Mouse (Mus musculus) limb, embryonic 13.5 days (tissue): ENCODE measurements around the gene Acad12. TPM values are rescaled to one million over a fixed set of nuclear protein-coding genes. Genes with fewer than 3 reads are reported as not detected.
"Not testable (repeated sequence)": the region's sequence is repeated elsewhere in the genome, so short reads cannot be mapped to it uniquely, and the experiment has no call there.

Experiments
- ATAC-seq: fragments of 200-750 bp; cut with Nextera tagmentation; 2 replicates; pipeline ENCODE4 v1.8.0; 2017; ENCODE audit warnings: low read depth, moderate number of reproducible peaks, moderate TSS enrichment; ENCODE audit not compliant: low FRiP score
- H3K27ac ChIP-seq: fragments of 300-500 bp; sonication (generic); 2 replicates; pipeline ENCODE4 v1.5.1; 2015; ENCODE audit warnings: inconsistent platforms, mild to moderate bottlenecking, moderate library complexity
- H3K27me3 ChIP-seq: fragments of 300-500 bp; sonication (generic); 2 replicates; pipeline ENCODE4 v1.6.1; 2015; ENCODE audit warnings: mild to moderate bottlenecking, inconsistent platforms
- H3K36me3 ChIP-seq: fragments of 300-500 bp; sonication (generic); 2 replicates; pipeline ENCODE4 v1.6.1; 2015; ENCODE audit warnings: inconsistent platforms, mild to moderate bottlenecking, moderate library complexity
- H3K4me1 ChIP-seq: fragments of 300-500 bp; sonication (generic); 2 replicates; pipeline ENCODE4 v1.6.1; 2015; ENCODE audit warnings: inconsistent platforms
- H3K4me2 ChIP-seq: fragments of 300-500 bp; sonication (generic); replicated peaks from 2 replicates; pipeline ENCODE4 v1.6.1; 2015; ENCODE audit warnings: inconsistent platforms, mild to moderate bottlenecking, moderate library complexity
- H3K4me3 ChIP-seq: fragments of 300-500 bp; sonication (generic); 2 replicates; pipeline ENCODE4 v1.5.1; 2015; ENCODE audit warnings: moderate library complexity, mild to moderate bottlenecking, inconsistent platforms
- H3K9ac ChIP-seq: fragments of 300-500 bp; sonication (generic); 2 replicates; pipeline ENCODE4 v1.6.1; 2015; ENCODE audit warnings: mild to moderate bottlenecking, inconsistent platforms
- H3K9me3 ChIP-seq: fragments of 300-500 bp; sonication (generic); 2 replicates; pipeline ENCODE4 v1.6.1; 2016; ENCODE audit warnings: inconsistent platforms
- WGBS: fragments of 180-500 bp; shearing (Covaris S2); methylation state at CpG from one replicate; pipeline ENCODE4 v1.1.7; 2015; 5-methylcytosine and 5-hydroxymethylcytosine counted together
- polyA plus RNA-seq: library from polyadenylated mRNA; unstranded; fragments of >200 nt; fragmentation: Nextera tagmentation; extraction: Ambion mirVana; gene quantifications from 2 replicates; pipeline ENCODE4 v1.2.1, GENCODE M21; 2015

Gene Acad12
- polyA plus RNA-seq, 1 experiment from 2014 or later: 3.2 TPM

- Histone ChIP-seq H3K36me3 (no peaks in the 10 kb centered on the region), H3K4me3 (no peak overlapping the region), H3K4me2 (no peak overlapping the region), H3K27me3 (no peaks in the 10 kb centered on the region), H3K9ac (no peak overlapping the region), H3K4me1 (peaks cover 19% of the 10 kb centered on the region; the same call in 1 of the 2 replicates), H3K9me3 (no peaks in the 10 kb centered on the region), H3K27ac (no peak overlapping the region)
- 36% methylated on average over 7 of the region's 7 CpGs for WGBS
- no peak for ATAC-seq
Measured at GRCm38 (mm10) chr5:121649134-121649533, 30.4 kb upstream of the Acad12 start.

- no peak overlapping the region for H3K27ac ChIP-seq
- H3K4me1 ChIP-seq: no peaks in the 10 kb centered on the region
- no peak for ATAC-seq
- H3K9me3 ChIP-seq: no peaks in the 10 kb centered on the region
- WGBS: 87% methylated on average over 9 of the region's 9 CpGs
- H3K4me2 ChIP-seq: no peak overlapping the region
- H3K27me3 ChIP-seq: no peaks in the 10 kb centered on the region
- no peaks in the 10 kb centered on the region for H3K36me3 ChIP-seq
- no peak overlapping the region for H3K4me3 ChIP-seq
- H3K9ac ChIP-seq: no peak overlapping the region
Measured at GRCm38 (mm10) chr5:121639601-121640000, 20.9 kb upstream of the Acad12 start.

- H3K9me3 ChIP-seq: no peaks in the 10 kb centered on the region
- no peaks in the 10 kb centered on the region for H3K36me3 ChIP-seq
- 83% methylated on average over 6 of the region's 6 CpGs for WGBS
- no peak overlapping the region for H3K9ac ChIP-seq
- H3K27ac ChIP-seq: no peak overlapping the region
- ATAC-seq: no peak
- no peak overlapping the region for H3K4me2 ChIP-seq
- H3K4me3 ChIP-seq: no peak overlapping the region
- H3K4me1 ChIP-seq: no peaks in the 10 kb centered on the region
- H3K27me3 ChIP-seq: no peaks in the 10 kb centered on the region
Measured at GRCm38 (mm10) chr5:121637296-121637695, 18.6 kb upstream of the Acad12 start.

GRCm38 (mm10) chr5:121634668-121635067 is 15.9 kb upstream of the Acad12 start:
- Histone ChIP-seq H3K27me3 (no peaks in the 10 kb centered on the region), H3K4me2 (no peak overlapping the region), H3K9ac (no peak overlapping the region), H3K4me1 (no peaks in the 10 kb centered on the region), H3K36me3 (no peaks in the 10 kb centered on the region), H3K27ac (no peak overlapping the region), H3K4me3 (no peak overlapping the region), H3K9me3 (no peaks in the 10 kb centered on the region)
- ATAC-seq: no peak
- whole genome bisulfite sequencing: 89% methylated on average over 5 of the region's 5 CpGs

GRCm38 (mm10) chr5:121632804-121633203 is 14.1 kb upstream of the Acad12 start:
- WGBS: 45% methylated on average over 3 of the region's 3 CpGs
- Histone ChIP-seq H3K9me3 (no peaks in the 10 kb centered on the region), H3K4me3 (no peak overlapping the region), H3K4me2 (no peak overlapping the region), H3K9ac (no peak overlapping the region), H3K27me3 (no peaks in the 10 kb centered on the region), H3K4me1 (no peaks in the 10 kb centered on the region), H3K27ac (no peak overlapping the region), H3K36me3 (no peaks in the 10 kb centered on the region)
- no peak for ATAC-seq

GRCm38 (mm10) chr5:121631106-121631647 is 12.4 kb upstream of the Acad12 start:
- H3K4me1 ChIP-seq, H3K27ac ChIP-seq, H3K4me3 ChIP-seq, H3K9me3 ChIP-seq, H3K4me2 ChIP-seq, H3K27me3 ChIP-seq, ATAC-seq, H3K9ac ChIP-seq, H3K36me3 ChIP-seq: not testable (repeated sequence)
- 67% methylated on average over 9 of the region's 9 CpGs for WGBS

- H3K4me3 ChIP-seq: no peak overlapping the region
- H3K36me3 ChIP-seq: no peaks in the 10 kb centered on the region
- no peaks in the 10 kb centered on the region for H3K9me3 ChIP-seq
- no peak for ATAC-seq
- no peak overlapping the region for H3K4me2 ChIP-seq
- H3K9ac ChIP-seq: no peak overlapping the region
- H3K27me3 ChIP-seq: no peaks in the 10 kb centered on the region
- WGBS: 3% methylated on average over 1 of the region's 1 CpGs
- H3K4me1 ChIP-seq: no peaks in the 10 kb centered on the region
- H3K27ac ChIP-seq: no peak overlapping the region
Measured at GRCm38 (mm10) chr5:121627871-121628270, 9.1 kb upstream of the Acad12 start.

GRCm38 (mm10) chr5:121623241-121623640 is 4.5 kb upstream of the Acad12 start:
- Histone ChIP-seq H3K27me3 (no peaks in the 10 kb centered on the region), H3K9me3 (no peaks in the 10 kb centered on the region), H3K4me2 (no peak overlapping the region), H3K9ac (no peak overlapping the region), H3K36me3 (0 out of 2 replicates have a peak, but pooled peaks cover 3% of the 10 kb centered on the region), H3K27ac (no peak overlapping the region), H3K4me1 (peaks cover 10% of the 10 kb centered on the region), H3K4me3 (no peak overlapping the region)
- no peak for ATAC-seq
- WGBS: 88% methylated on average over 3 of the region's 3 CpGs

GRCm38 (mm10) chr5:121621102-121621501 is 2.4 kb upstream of the Acad12 start:
- ATAC-seq: no peak
- 95% methylated on average over 5 of the region's 5 CpGs for WGBS

GRCm38 (mm10) chr5:121614921-121615320 is 3.8 kb downstream of the Acad12 start:
- H3K27ac ChIP-seq, H3K36me3 ChIP-seq, H3K4me2 ChIP-seq, H3K4me3 ChIP-seq, H3K27me3 ChIP-seq, H3K9me3 ChIP-seq, ATAC-seq, H3K4me1 ChIP-seq, H3K9ac ChIP-seq: not testable (repeated sequence)
- 76% methylated on average over 3 of the region's 3 CpGs for WGBS

More at GRCm38 (mm10) chr5:121621102-121621501, 2.4 kb upstream of the Acad12 start:
- Histone ChIP-seq H3K36me3 (0 out of 2 replicates have a peak, but pooled peaks cover 3% of the 10 kb centered on the region), H3K27me3 (no peaks in the 10 kb centered on the region), H3K9me3 (no peaks in the 10 kb centered on the region), H3K4me3 (no peak overlapping the region), H3K27ac (no peak overlapping the region), H3K4me2 (no peak overlapping the region), H3K4me1 (peaks cover 10% of the 10 kb centered on the region), H3K9ac (no peak overlapping the region)

- no peak overlapping the region for H3K4me3 ChIP-seq
- H3K4me1 ChIP-seq: no peaks in the 10 kb centered on the region
- no peaks in the 10 kb centered on the region for H3K9me3 ChIP-seq
- no peak overlapping the region for H3K9ac ChIP-seq
- WGBS: 79% methylated on average over 6 of the region's 6 CpGs
- H3K27me3 ChIP-seq: no peaks in the 10 kb centered on the region
- H3K4me2 ChIP-seq: no peak overlapping the region
- no peak overlapping the region for H3K27ac ChIP-seq
- no peaks in the 10 kb centered on the region for H3K36me3 ChIP-seq
- ATAC-seq: no peak
Measured at GRCm38 (mm10) chr5:121612036-121612435, 6.7 kb downstream of the Acad12 start.

GRCm38 (mm10) chr5:121609556-121610135 is 9.1 kb downstream of the Acad12 start:
- not testable (repeated sequence) for H3K27me3 ChIP-seq, H3K9ac ChIP-seq, H3K4me1 ChIP-seq, H3K27ac ChIP-seq, H3K9me3 ChIP-seq, H3K36me3 ChIP-seq, H3K4me2 ChIP-seq, H3K4me3 ChIP-seq, ATAC-seq
- WGBS: 56% methylated on average over 8 of the region's 8 CpGs

- no peak overlapping the region for H3K4me3 ChIP-seq
- H3K4me1 ChIP-seq: no peaks in the 10 kb centered on the region; the same call in 1 of the 2 replicates
- H3K9ac ChIP-seq: no peak overlapping the region
- 0% methylated on average over 2 of the region's 2 CpGs for WGBS
- ATAC-seq: no peak
- H3K9me3 ChIP-seq: no peaks in the 10 kb centered on the region
- no peaks in the 10 kb centered on the region for H3K36me3 ChIP-seq
- H3K4me2 ChIP-seq: no peak overlapping the region
- H3K27ac ChIP-seq: no peak overlapping the region
- H3K27me3 ChIP-seq: no peaks in the 10 kb centered on the region
Measured at GRCm38 (mm10) chr5:121606151-121606550, 12.6 kb downstream of the Acad12 start.
